Mouse (Mus musculus) forebrain, embryonic 12.5 days (tissue): Measurements from ENCODE around the gene Lce1f. TPM values are rescaled to one million over a fixed set of nuclear protein-coding genes. Genes with fewer than 3 reads are reported as not detected.

Experiments used
- ATAC-seq: fragments of 200-750 bp; cut with Nextera tagmentation; 2 replicates; pipeline ENCODE4 v1.8.0; 2017; ENCODE audit warnings: moderate TSS enrichment; ENCODE audit not compliant: low FRiP score
- H3K27ac ChIP-seq: fragments of 300-500 bp; sonication (generic); 2 replicates; pipeline ENCODE4 v1.5.1; 2016; ENCODE audit warnings: mild to moderate bottlenecking
- H3K27me3 ChIP-seq: fragments of 300-500 bp; sonication (generic); 2 replicates; pipeline ENCODE4 v1.6.1; 2016; ENCODE audit warnings: mild to moderate bottlenecking
- H3K36me3 ChIP-seq: fragments of 300-500 bp; sonication (generic); replicated peaks from 2 replicates; pipeline ENCODE4 v1.6.1; 2016; ENCODE audit warnings: mild to moderate bottlenecking
- H3K4me1 ChIP-seq: fragments of 300-500 bp; sonication (generic); 2 replicates; pipeline ENCODE4 v1.6.1; 2016
- H3K4me2 ChIP-seq: fragments of 300-500 bp; sonication (generic); 2 replicates; pipeline ENCODE4 v1.6.1; 2016; ENCODE audit warnings: mild to moderate bottlenecking, moderate library complexity
- H3K4me3 ChIP-seq: fragments of 300-500 bp; sonication (generic); replicated peaks from 2 replicates; pipeline ENCODE4 v1.5.1; 2016; ENCODE audit warnings: mild to moderate bottlenecking
- H3K9ac ChIP-seq: fragments of 300-500 bp; sonication (generic); 2 replicates; pipeline ENCODE4 v1.6.1; 2016; ENCODE audit warnings: mild to moderate bottlenecking
- H3K9me3 ChIP-seq: fragments of 300-500 bp; sonication (generic); 2 replicates; pipeline ENCODE4 v1.6.1; 2016
- polyA plus RNA-seq: library from polyadenylated mRNA; unstranded; fragments of >200 nt; fragmentation: Nextera tagmentation; extraction: Ambion mirVana; gene quantifications from 2 replicates; pipeline ENCODE4 v1.2.1, GENCODE M21; 2016

Gene Lce1f
- polyA plus RNA-seq, 1 experiment from 2014 or later, result not detected

DNA sequence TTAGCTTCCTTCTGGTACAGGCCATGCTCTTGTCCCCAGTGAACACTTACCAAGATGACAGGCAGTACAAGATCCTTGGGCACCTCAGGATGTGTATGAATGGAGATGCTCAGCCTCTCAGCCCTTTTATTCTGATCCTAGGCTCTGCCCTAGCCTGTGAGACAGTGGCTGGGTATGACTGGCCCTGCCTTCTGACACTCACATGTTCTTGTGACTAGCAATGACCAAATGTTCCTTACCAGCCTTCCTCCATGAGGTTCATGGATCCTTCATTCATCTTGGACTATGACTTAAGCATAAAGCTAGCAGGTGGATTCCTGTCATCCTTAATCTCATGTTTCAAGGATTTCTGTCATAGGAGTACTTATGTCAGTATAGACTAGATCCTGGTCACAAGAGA, 49.9 kb downstream of the Lce1f start, which contains the start of gene Lce1a2:
Gene Lce1a2, minus strand, starts transcription at position 101 of the 400 bp plus-strand sequence.
- no peak within 1 kb of the TSS for H3K27ac ChIP-seq
- no peaks in the 10 kb centered on the region for H3K27me3 ChIP-seq
- ATAC-seq, result no peak
- no peak within 1 kb of the TSS for H3K4me2 ChIP-seq
- H3K4me3 ChIP-seq, result no peak within 1 kb of the TSS
- no peaks in the 10 kb centered on the region for H3K36me3 ChIP-seq
- no peaks in the 10 kb centered on the region for H3K4me1 ChIP-seq
- H3K9ac ChIP-seq, result no peak within 1 kb of the TSS
- H3K9me3 ChIP-seq, result no peaks in the 10 kb centered on the region

Other genes with a start within 250 kb of the Lce1f start
- not detected in 2 replicates for gene Sprr1a, start 234.5 kb downstream of the Lce1f start, polyA plus RNA-seq
- not detected in 2 replicates for gene Sprr4, start 219.9 kb downstream of the Lce1f start, polyA plus RNA-seq
- gene 2310046K23Rik, start 185.8 kb downstream of the Lce1f start, polyA plus RNA-seq, result not detected in 2 replicates
- gene Ivl, start 146.6 kb downstream of the Lce1f start, polyA plus RNA-seq, result not detected in 2 replicates
- not detected in 2 replicates for gene Smcp, start 131.4 kb downstream of the Lce1f start, polyA plus RNA-seq
- gene 2210017I01Rik, start 112.9 kb downstream of the Lce1f start, polyA plus RNA-seq, result not detected in 2 replicates
- gene Lce6a, start 98.7 kb downstream of the Lce1f start, polyA plus RNA-seq, result not detected in 2 replicates
- gene Lce1a1, start 72.0 kb downstream of the Lce1f start, polyA plus RNA-seq, result not detected in 2 replicates
- not detected in 2 replicates for gene Lce1b, start 63.4 kb downstream of the Lce1f start, polyA plus RNA-seq
- not detected in 2 replicates for gene Lce1a2, start 50.0 kb downstream of the Lce1f start, polyA plus RNA-seq
- gene Lce1c, start 41.1 kb downstream of the Lce1f start, polyA plus RNA-seq, result not detected in 2 replicates
- not detected in 2 replicates for gene Lce1d, start 33.1 kb downstream of the Lce1f start, polyA plus RNA-seq
- not detected in 2 replicates for gene Lce1e, start 11.3 kb downstream of the Lce1f start, polyA plus RNA-seq
- not detected in 2 replicates for gene Gm38119, start 18.7 kb upstream of the Lce1f start, polyA plus RNA-seq
- gene Lce1g, start 32.0 kb upstream of the Lce1f start, polyA plus RNA-seq, result not detected in 2 replicates
- not detected in 2 replicates for gene Lce1h, start 44.7 kb upstream of the Lce1f start, polyA plus RNA-seq
- gene Lce1i, start 58.5 kb upstream of the Lce1f start, polyA plus RNA-seq, result not detected in 2 replicates
- not detected in 2 replicates for gene Lce1j, start 70.2 kb upstream of the Lce1f start, polyA plus RNA-seq
- not detected in 2 replicates for gene Lce1k, start 87.5 kb upstream of the Lce1f start, polyA plus RNA-seq
- gene Kprp, start 106.9 kb upstream of the Lce1f start, polyA plus RNA-seq, result not detected in 2 replicates
- not detected in 2 replicates for gene Lce1l, start 130.9 kb upstream of the Lce1f start, polyA plus RNA-seq
- gene 2310050C09Rik, start 149.9 kb upstream of the Lce1f start, polyA plus RNA-seq, result not detected in 2 replicates
- not detected in 2 replicates for gene Lce3a, start 205.9 kb upstream of the Lce1f start, polyA plus RNA-seq
- not detected in 2 replicates for gene Lce3b, start 212.6 kb upstream of the Lce1f start, polyA plus RNA-seq
- not detected in 2 replicates for gene Lce3c, start 224.1 kb upstream of the Lce1f start, polyA plus RNA-seq
- gene Lce3d, start 237.0 kb upstream of the Lce1f start, polyA plus RNA-seq, result not detected in 2 replicates
- gene Lce3e, start 246.7 kb upstream of the Lce1f start, polyA plus RNA-seq, result not detected in 2 replicates